16 mouse cellular contexts compared by ENCODE assay signal in genomic region chr12:104915681-104916080, GRCm38 (mm10). TPM values are rescaled to one million over a fixed set of nuclear protein-coding genes. Genes with fewer than 3 reads are reported as not detected.
"Had no signal": no experiment of that assay in that cellular context is flagged by ENCODE, and none has a peak within 500 bp of the region (broad histone marks: within the 10 kb centered on the region; RNA-seq: fewer than 3 reads in every experiment).

No protein-coding gene starts in this region.

- H3K27ac ChIP-seq: midbrain, embryonic 10.5 days; midbrain, embryonic 12.5 days; midbrain, embryonic 15.5 days; neural tube, embryonic 12.5 days; stomach, embryonic 15.5 days; stomach, postnatal 0 days had no signal

- H3K27me3 ChIP-seq: midbrain, embryonic 15.5 days; neural tube, embryonic 12.5 days; stomach, embryonic 15.5 days had no signal

- H3K4me1 ChIP-seq: midbrain, embryonic 15.5 days; stomach, embryonic 15.5 days had no signal

- H3K9ac ChIP-seq: lung, embryonic 14.5 days; midbrain, embryonic 12.5 days; midbrain, embryonic 15.5 days; neural tube, embryonic 12.5 days; stomach, embryonic 15.5 days had no signal

- H3K9me3 ChIP-seq: midbrain, embryonic 12.5 days; midbrain, embryonic 15.5 days; neural tube, embryonic 12.5 days; stomach, embryonic 15.5 days had no signal

- H3K4me2 ChIP-seq: lung, embryonic 14.5 days; midbrain, embryonic 12.5 days; midbrain, embryonic 15.5 days; neural tube, embryonic 12.5 days; stomach, embryonic 15.5 days had no signal

- H3K36me3 ChIP-seq: midbrain, embryonic 10.5 days; midbrain, embryonic 12.5 days; midbrain, embryonic 15.5 days; neural tube, embryonic 12.5 days; stomach, embryonic 15.5 days had no signal

- H3K4me3 ChIP-seq: midbrain, embryonic 10.5 days; midbrain, embryonic 12.5 days; midbrain, embryonic 15.5 days; neural tube, embryonic 12.5 days; stomach, embryonic 15.5 days had no signal

- ATAC-seq: midbrain, embryonic 15.5 days had no signal

- DNase-seq: lung, adult 18-20 months; lung, embryonic 14.5 days; lung, postnatal 10 days; lung, postnatal 4 days; right cerebral cortex, postnatal 14 days; thymus, adult 2 months; thymus, postnatal 25 days; thymus, postnatal 4 days had no signal

RNA-seq across cellular contexts. Expression of gene Clmn, which starts 50.8 kb away (rescaled TPM):
- total RNA-seq: megakaryocyte-erythroid progenitor cell, adult 5-6 weeks; monocyte, adult 5-6 weeks had no signal
